Mouse (Mus musculus) neural tube, embryonic 14.5 days (tissue): ENCODE results near the gene Gm37596. TPM values are rescaled to one million over a fixed set of nuclear protein-coding genes. Genes with fewer than 3 reads are reported as not detected.
"Not testable (repeated sequence)": the region's sequence is repeated elsewhere in the genome, so short reads cannot be mapped to it uniquely, and the experiment has no call there.

ENCODE experiments used
- ATAC-seq: fragments of 200-750 bp; cut with Nextera tagmentation; 2 replicates; pipeline ENCODE4 v1.8.0; 2017; ENCODE audit warnings: low read depth, mild to moderate bottlenecking, moderate TSS enrichment, moderate library complexity
- H3K27ac ChIP-seq: fragments of 300-500 bp; sonication (generic); 2 replicates; pipeline ENCODE4 v1.5.1; 2014; ENCODE audit warnings: low read depth, mild to moderate bottlenecking, control low read depth, low read length, moderate library complexity, mixed read lengths
- H3K27me3 ChIP-seq: fragments of 300-500 bp; sonication (generic); 2 replicates; pipeline ENCODE4 v1.6.1; 2014; ENCODE audit warnings: low read length; ENCODE audit not compliant: control insufficient read depth, insufficient read depth
- H3K36me3 ChIP-seq: fragments of 300-500 bp; sonication (generic); 2 replicates; pipeline ENCODE4 v1.6.1; 2014; ENCODE audit warnings: low read length, mixed read lengths; ENCODE audit not compliant: control insufficient read depth, insufficient read depth
- H3K4me1 ChIP-seq: fragments of 300-500 bp; sonication (generic); 2 replicates; pipeline ENCODE4 v1.6.1; 2014; ENCODE audit warnings: low read length; ENCODE audit not compliant: control insufficient read depth, insufficient read depth
- H3K4me2 ChIP-seq: fragments of 300-500 bp; sonication (generic); 2 replicates; pipeline ENCODE4 v1.6.1; 2014; ENCODE audit warnings: mild to moderate bottlenecking, low read depth, low read length, control low read depth
- H3K4me3 ChIP-seq: fragments of 300-500 bp; sonication (generic); 2 replicates; pipeline ENCODE4 v1.5.1; 2014; ENCODE audit warnings: low read depth, low read length, control low read depth, mixed read lengths
- H3K9ac ChIP-seq: fragments of 300-500 bp; sonication (generic); replicated peaks from 2 replicates; pipeline ENCODE4 v1.6.1; 2014; ENCODE audit warnings: low read depth, mild to moderate bottlenecking, control low read depth, low read length, mixed read lengths
- H3K9me3 ChIP-seq: fragments of 300-500 bp; sonication (generic); 2 replicates; pipeline ENCODE4 v1.6.1; 2016; ENCODE audit warnings: low read length; ENCODE audit not compliant: control insufficient read depth
- WGBS: fragments of 180-500 bp; shearing (Covaris S2); extraction: QIAGEN DNeasy Blood & Tissue Kit; methylation state at CpG from one replicate; pipeline ENCODE4 v1.1.7; 2014; 5-methylcytosine and 5-hydroxymethylcytosine counted together
- polyA plus RNA-seq: library from polyadenylated mRNA; unstranded; fragments of >200 nt; fragmentation: Nextera tagmentation; extraction: Ambion mirVana; gene quantifications from 2 replicates; pipeline ENCODE4 v1.2.1, GENCODE M21; 2014

Gene Gm37596
- polyA plus RNA-seq, result not detected in 2 replicates

GRCm38 (mm10) chr3:93692970-93693369 is at the start of gene Gm37596:
Gene Gm37596, minus strand, starts transcription at chr3:93693070.
- H3K36me3 ChIP-seq, ATAC-seq, H3K4me1 ChIP-seq, H3K4me3 ChIP-seq, H3K9me3 ChIP-seq, H3K27ac ChIP-seq, H3K4me2 ChIP-seq, H3K9ac ChIP-seq, H3K27me3 ChIP-seq: not testable (repeated sequence)
- 62% methylated on average over 1 of the region's 2 CpGs for WGBS

GRCm38 (mm10) chr3:93708969-93709637 is 16.2 kb upstream of the Gm37596 start:
- not testable (repeated sequence) for H3K27me3 ChIP-seq, H3K27ac ChIP-seq, H3K4me2 ChIP-seq, H3K36me3 ChIP-seq, H3K9me3 ChIP-seq, H3K4me3 ChIP-seq, H3K9ac ChIP-seq, H3K4me1 ChIP-seq, ATAC-seq
- WGBS, result 92% methylated on average over 2 of the region's 2 CpGs

- ATAC-seq, H3K4me2 ChIP-seq, H3K27me3 ChIP-seq, H3K9me3 ChIP-seq, H3K4me1 ChIP-seq, H3K27ac ChIP-seq, H3K4me3 ChIP-seq, H3K36me3 ChIP-seq, H3K9ac ChIP-seq: not testable (repeated sequence)
- 84% methylated on average over 2 of the region's 4 CpGs for WGBS
Observed at GRCm38 (mm10) chr3:93676210-93676609, 16.7 kb downstream of the Gm37596 start, which contains the start of gene Tdpoz1. Gene Tdpoz1, minus strand, starts transcription at chr3:93676310.

- not testable (repeated sequence) for H3K27ac ChIP-seq, H3K27me3 ChIP-seq, H3K4me2 ChIP-seq, H3K9me3 ChIP-seq, H3K4me1 ChIP-seq, H3K4me3 ChIP-seq, H3K9ac ChIP-seq, ATAC-seq, H3K36me3 ChIP-seq
- 89% methylated on average over 5 of the region's 6 CpGs for WGBS
Observed at GRCm38 (mm10) chr3:93670805-93671503, 21.9 kb downstream of the Gm37596 start.

- Histone ChIP-seq H3K9ac (no peak overlapping the region), H3K4me2 (no peak overlapping the region), H3K9me3 (no peaks in the 10 kb centered on the region), H3K27ac (no peak overlapping the region), H3K4me3 (no peak overlapping the region), H3K27me3 (no peaks in the 10 kb centered on the region), H3K4me1 (no peaks in the 10 kb centered on the region), H3K36me3 (no peaks in the 10 kb centered on the region)
- WGBS, result 67% methylated on average over 1 of the region's 1 CpGs
- ATAC-seq, result no peak
Observed at GRCm38 (mm10) chr3:93654260-93654659, 38.6 kb downstream of the Gm37596 start.

GRCm38 (mm10) chr3:93652586-93652985 is 40.3 kb downstream of the Gm37596 start, which contains the start of gene Tdpoz2:
Gene Tdpoz2, minus strand, starts transcription at chr3:93652686.
- H3K36me3 ChIP-seq, result no peaks in the 10 kb centered on the region
- H3K4me2 ChIP-seq, result no peak within 1 kb of the TSS
- H3K27me3 ChIP-seq, result no peaks in the 10 kb centered on the region
- 89% methylated on average over 3 of the region's 3 CpGs for WGBS
- ATAC-seq, result no peak
- H3K27ac ChIP-seq, result no peak within 1 kb of the TSS
- no peak within 1 kb of the TSS for H3K9ac ChIP-seq
- no peak within 1 kb of the TSS for H3K4me3 ChIP-seq
- H3K4me1 ChIP-seq, result no peaks in the 10 kb centered on the region
- H3K9me3 ChIP-seq, result no peaks in the 10 kb centered on the region

Other genes starting within 250 kb of the Gm37596 start
- 0.13 TPM in 1 of 2 replicates, not detected in the other for gene Tchhl1, start 224.3 kb downstream of the Gm37596 start, polyA plus RNA-seq
- gene S100a11, start 172.6 kb downstream of the Gm37596 start, polyA plus RNA-seq, result 104 and 220 TPM in 2 replicates
- 176 and 300 TPM in 2 replicates for gene S100a10, start 138.0 kb downstream of the Gm37596 start, polyA plus RNA-seq
- not detected in 2 replicates for gene Tdpoz2, start 40.4 kb downstream of the Gm37596 start, polyA plus RNA-seq
- gene Tdpoz1, start 16.8 kb downstream of the Gm37596 start, polyA plus RNA-seq, result not detected in 2 replicates
- gene Gm5773, start 79.9 kb upstream of the Gm37596 start, polyA plus RNA-seq, result not detected in 2 replicates
- not detected in 2 replicates for gene Tdpoz4, start 103.3 kb upstream of the Gm37596 start, polyA plus RNA-seq
- not detected in 2 replicates for gene Tdpoz3, start 132.9 kb upstream of the Gm37596 start, polyA plus RNA-seq